Mouse (Mus musculus) forebrain, embryonic 12.5 days (tissue): ENCODE results near the gene Pnliprp1. TPM values are rescaled to one million over a fixed set of nuclear protein-coding genes. Genes with fewer than 3 reads are reported as not detected.
A peak's percentile ranks its signal among the peaks of the same experiment; 100 is the strongest.

Source experiments
- ATAC-seq: fragments of 200-750 bp; cut with Nextera tagmentation; 2 replicates; pipeline ENCODE4 v1.8.0; 2017; ENCODE audit warnings: moderate TSS enrichment; ENCODE audit not compliant: low FRiP score
- H3K27ac ChIP-seq: fragments of 300-500 bp; sonication (generic); 2 replicates; pipeline ENCODE4 v1.5.1; 2016; ENCODE audit warnings: mild to moderate bottlenecking
- H3K27me3 ChIP-seq: fragments of 300-500 bp; sonication (generic); 2 replicates; pipeline ENCODE4 v1.6.1; 2016; ENCODE audit warnings: mild to moderate bottlenecking
- H3K36me3 ChIP-seq: fragments of 300-500 bp; sonication (generic); replicated peaks from 2 replicates; pipeline ENCODE4 v1.6.1; 2016; ENCODE audit warnings: mild to moderate bottlenecking
- H3K4me1 ChIP-seq: fragments of 300-500 bp; sonication (generic); 2 replicates; pipeline ENCODE4 v1.6.1; 2016
- H3K4me2 ChIP-seq: fragments of 300-500 bp; sonication (generic); 2 replicates; pipeline ENCODE4 v1.6.1; 2016; ENCODE audit warnings: mild to moderate bottlenecking, moderate library complexity
- H3K4me3 ChIP-seq: fragments of 300-500 bp; sonication (generic); replicated peaks from 2 replicates; pipeline ENCODE4 v1.5.1; 2016; ENCODE audit warnings: mild to moderate bottlenecking
- H3K9ac ChIP-seq: fragments of 300-500 bp; sonication (generic); 2 replicates; pipeline ENCODE4 v1.6.1; 2016; ENCODE audit warnings: mild to moderate bottlenecking
- H3K9me3 ChIP-seq: fragments of 300-500 bp; sonication (generic); 2 replicates; pipeline ENCODE4 v1.6.1; 2016
- WGBS: fragments of 180-500 bp; shearing (Covaris S2); methylation state at CpG from one replicate; pipeline ENCODE4 v1.1.7; 2016; 5-methylcytosine and 5-hydroxymethylcytosine counted together
- polyA plus RNA-seq: library from polyadenylated mRNA; unstranded; fragments of >200 nt; fragmentation: Nextera tagmentation; extraction: Ambion mirVana; gene quantifications from 2 replicates; pipeline ENCODE4 v1.2.1, GENCODE M21; 2016

Pnliprp1 gene
- polyA plus RNA-seq, 1 experiment from 2014 or later = not detected

GRCm38 (mm10) chr19:58742711-58743110, 14.0 kb downstream of the Pnliprp1 start:
- H3K9ac ChIP-seq = no peak overlapping the region
- no peak for ATAC-seq
- 89% methylated on average over 4 of the region's 4 CpGs for WGBS

GRCm38 (mm10) chr19:58743736-58744135, 15.0 kb downstream of the Pnliprp1 start:
- H3K4me2 ChIP-seq = no peak overlapping the region
- WGBS = 85% methylated on average over 4 of the region's 4 CpGs
- H3K36me3 ChIP-seq = no peaks in the 10 kb centered on the region
- no peak overlapping the region for H3K9ac ChIP-seq
- ATAC-seq = no peak
- H3K27me3 ChIP-seq = no peaks in the 10 kb centered on the region
- H3K4me1 ChIP-seq = peaks cover 5% of the 10 kb centered on the region; the same call in 1 of the 2 replicates
- no peaks in the 10 kb centered on the region for H3K9me3 ChIP-seq
- no peak overlapping the region for H3K27ac ChIP-seq
- no peak overlapping the region for H3K4me3 ChIP-seq

More at GRCm38 (mm10) chr19:58742711-58743110, 14.0 kb downstream of the Pnliprp1 start:
- no peaks in the 10 kb centered on the region for H3K27me3 ChIP-seq
- H3K36me3 ChIP-seq = no peaks in the 10 kb centered on the region
- H3K9me3 ChIP-seq = no peaks in the 10 kb centered on the region
- no peak overlapping the region for H3K27ac ChIP-seq
- H3K4me3 ChIP-seq = no peak overlapping the region
- no peak overlapping the region for H3K4me2 ChIP-seq
- H3K4me1 ChIP-seq = peaks cover 5% of the 10 kb centered on the region; the same call in 1 of the 2 replicates

DNA sequence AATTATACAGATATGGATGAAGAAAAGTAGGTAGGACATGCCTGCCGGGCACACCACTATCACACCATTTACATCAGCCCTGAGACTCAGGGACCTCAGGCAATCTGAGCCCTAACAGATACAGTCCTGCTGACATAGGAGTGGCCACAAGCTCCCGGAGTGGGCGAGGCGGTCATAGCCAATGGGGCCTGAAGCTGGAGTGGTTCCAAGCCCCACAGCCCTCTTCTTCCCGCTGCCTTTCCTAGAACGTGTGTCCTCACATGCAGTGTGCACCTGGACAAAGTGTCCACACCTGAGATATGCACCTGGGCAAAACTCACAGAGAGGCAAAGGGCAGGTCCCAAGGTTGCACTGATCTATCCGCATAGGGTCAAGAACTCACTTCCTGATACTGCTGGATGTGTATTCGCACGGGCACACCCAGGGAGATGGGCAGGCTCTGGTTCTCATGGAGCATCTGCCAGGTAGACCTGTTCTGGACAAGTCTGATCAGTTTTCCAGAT, 18.9 kb downstream of the Pnliprp1 start:
- H3K4me2 ChIP-seq = no peak overlapping the region
- H3K4me1 ChIP-seq = no peaks in the 10 kb centered on the region
- H3K27me3 ChIP-seq = no peaks in the 10 kb centered on the region
- no peak overlapping the region for H3K27ac ChIP-seq
- no peaks in the 10 kb centered on the region for H3K9me3 ChIP-seq
- H3K4me3 ChIP-seq = no peak overlapping the region
- no peak overlapping the region for H3K9ac ChIP-seq
- no peak for ATAC-seq
- 90% methylated on average over 9 of the region's 9 CpGs for WGBS
- no peaks in the 10 kb centered on the region for H3K36me3 ChIP-seq

DNA sequence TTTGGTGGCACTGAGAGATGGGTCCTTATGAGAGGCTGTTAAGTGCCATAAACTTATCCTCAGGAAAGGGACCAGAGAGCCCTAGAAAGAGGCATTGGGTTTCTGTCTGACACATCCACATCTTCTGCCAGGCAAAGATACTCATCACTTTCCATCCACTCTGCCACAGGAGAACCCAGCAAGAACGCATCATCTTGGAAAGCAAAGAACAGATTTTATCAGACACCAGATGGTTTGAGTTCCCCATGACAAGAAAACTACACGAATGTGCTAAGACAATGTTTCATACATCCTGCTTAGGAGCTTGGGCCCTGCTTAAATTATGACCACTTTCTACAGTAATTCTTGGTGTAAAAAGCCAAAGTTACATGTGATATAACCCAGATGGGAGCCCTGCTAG, 22.1 kb downstream of the Pnliprp1 start:
- H3K9ac ChIP-seq = no peak overlapping the region
- no peak overlapping the region for H3K4me3 ChIP-seq
- no peaks in the 10 kb centered on the region for H3K36me3 ChIP-seq
- no peaks in the 10 kb centered on the region for H3K9me3 ChIP-seq
- H3K4me2 ChIP-seq = no peak overlapping the region
- no peak overlapping the region for H3K27ac ChIP-seq
- WGBS = 84% methylated on average over 2 of the region's 2 CpGs
- H3K4me1 ChIP-seq = no peaks in the 10 kb centered on the region
- ATAC-seq = no peak
- no peaks in the 10 kb centered on the region for H3K27me3 ChIP-seq

GRCm38 (mm10) chr19:58751504-58751903, 22.8 kb downstream of the Pnliprp1 start:
- no peak for ATAC-seq
- Histone ChIP-seq H3K27me3 (no peaks in the 10 kb centered on the region), H3K4me1 (no peaks in the 10 kb centered on the region), H3K27ac (no peak overlapping the region), H3K9ac (no peak overlapping the region), H3K36me3 (no peaks in the 10 kb centered on the region), H3K9me3 (0 out of 2 replicates have a peak, but pooled peaks cover 3% of the 10 kb centered on the region), H3K4me3 (no peak overlapping the region), H3K4me2 (no peak overlapping the region)
- 80% methylated on average over 2 of the region's 2 CpGs for WGBS

DNA sequence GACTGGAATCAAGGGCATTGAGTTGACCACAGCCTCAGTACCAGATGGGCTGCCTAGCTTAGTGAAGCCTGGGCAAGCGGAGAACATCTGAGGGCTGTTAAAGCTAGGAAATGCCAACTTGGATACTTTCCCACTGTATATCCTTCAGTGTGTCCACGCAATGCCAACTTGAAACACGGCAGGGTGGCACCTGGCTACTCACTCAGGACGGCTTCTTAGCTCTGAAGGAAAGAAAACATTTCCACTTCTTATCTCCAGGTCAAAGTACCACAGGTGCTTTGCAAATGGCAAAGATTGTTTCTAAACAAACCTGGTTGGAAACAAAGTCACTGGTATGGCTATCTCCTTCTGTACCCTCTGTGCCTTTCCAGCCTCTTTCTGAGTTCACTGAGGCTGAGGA, 30.2 kb downstream of the Pnliprp1 start:
- WGBS = 92% methylated on average over 4 of the region's 4 CpGs
- Histone ChIP-seq H3K27me3 (0 out of 2 replicates have a peak, but pooled peaks cover 3% of the 10 kb centered on the region), H3K9ac (no peak overlapping the region), H3K4me3 (no peak overlapping the region), H3K27ac (no peak overlapping the region), H3K9me3 (0 out of 2 replicates have a peak, but pooled peaks cover 3% of the 10 kb centered on the region), H3K36me3 (no peaks in the 10 kb centered on the region), H3K4me1 (0 out of 2 replicates have a peak, but pooled peaks cover 5% of the 10 kb centered on the region), H3K4me2 (no peak overlapping the region)
- no peak for ATAC-seq

DNA sequence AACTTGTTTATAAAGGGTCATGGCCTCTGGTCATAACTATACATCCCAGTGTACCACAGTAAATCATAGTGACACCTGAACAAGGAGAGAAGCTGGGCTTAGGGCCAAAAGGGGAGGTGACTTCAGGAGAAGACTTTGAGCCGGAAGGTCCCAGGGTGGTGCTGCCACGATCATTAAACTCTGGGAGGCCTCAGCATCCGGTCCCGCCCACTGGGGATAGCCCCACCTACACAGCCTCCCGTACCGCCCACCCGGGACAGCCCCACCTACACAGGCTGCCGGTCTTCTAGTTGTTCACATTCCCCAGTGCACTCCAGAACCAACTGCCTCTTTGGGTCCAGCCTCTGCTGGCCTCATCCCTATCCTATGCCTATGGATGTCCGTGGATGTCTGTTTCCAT, 30.7 kb downstream of the Pnliprp1 start, which contains the start of gene Pnliprp2:
Gene Pnliprp2, plus strand, starts transcription at position 297 of the 400 bp plus-strand sequence.
- H3K4me3 ChIP-seq = no peak within 1 kb of the TSS
- no peaks in the 10 kb centered on the region for H3K36me3 ChIP-seq
- 69% methylated on average over 9 of the region's 9 CpGs for WGBS
- ATAC-seq = no peak
- no peak within 1 kb of the TSS for H3K4me2 ChIP-seq
- H3K27me3 ChIP-seq = peaks cover 7% of the 10 kb centered on the region; the same call in 1 of the 2 replicates
- H3K4me1 ChIP-seq = 0 out of 2 replicates have a peak, but pooled peaks cover 5% of the 10 kb centered on the region
- no peak within 1 kb of the TSS for H3K9ac ChIP-seq
- no peak within 1 kb of the TSS for H3K27ac ChIP-seq
- H3K9me3 ChIP-seq = 0 out of 2 replicates have a peak, but pooled peaks cover 3% of the 10 kb centered on the region

GRCm38 (mm10) chr19:58762316-58762715, 33.6 kb downstream of the Pnliprp1 start:
- H3K27ac ChIP-seq = no peak overlapping the region
- no peak for ATAC-seq
- peaks cover 26% of the 10 kb centered on the region for H3K27me3 ChIP-seq
- no peak overlapping the region for H3K4me2 ChIP-seq
- H3K9ac ChIP-seq = no peak overlapping the region
- peaks cover 7% of the 10 kb centered on the region; the same call in 1 of the 2 replicates for H3K4me1 ChIP-seq
- 25% methylated on average over 6 of the region's 6 CpGs for WGBS
- no peak overlapping the region for H3K4me3 ChIP-seq
- H3K36me3 ChIP-seq = no peaks in the 10 kb centered on the region
- H3K9me3 ChIP-seq = no peaks in the 10 kb centered on the region

DNA sequence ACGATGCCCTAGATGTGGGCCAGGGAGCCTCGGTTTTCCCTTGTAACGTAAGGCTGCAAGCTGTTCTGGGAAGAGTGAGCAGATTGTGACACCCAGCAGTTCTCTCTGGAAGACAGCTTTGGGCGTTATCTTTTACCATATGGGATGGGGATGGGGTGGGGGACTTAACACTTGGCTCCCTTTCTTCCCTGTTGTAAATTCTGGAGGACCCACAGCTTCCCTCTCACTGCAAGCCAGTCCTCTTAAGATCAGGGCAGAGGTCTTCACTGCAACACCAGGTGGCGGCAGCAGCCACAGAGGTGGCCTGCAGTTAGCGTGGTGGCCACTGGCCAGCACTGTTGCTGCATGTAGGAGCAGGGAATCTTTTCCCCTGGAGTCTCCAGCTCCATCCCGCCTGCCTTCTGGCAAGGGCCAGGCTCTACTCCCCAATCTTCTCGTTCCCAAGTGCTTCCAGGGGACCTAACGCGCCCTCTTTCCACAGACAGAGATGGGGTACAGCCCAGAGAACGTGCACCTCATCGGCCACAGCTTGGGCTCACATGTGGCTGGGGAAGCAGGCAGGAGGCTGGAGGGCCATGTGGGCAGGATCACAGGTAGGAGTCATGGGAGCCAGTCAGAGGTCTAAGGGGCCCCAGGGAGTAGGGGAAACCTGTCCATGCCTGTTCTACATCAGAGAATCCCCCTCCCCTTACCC, 34.3 kb downstream of the Pnliprp1 start:
- ATAC-seq = peak; percentile 55; the same call in 1 of the 2 replicates
- Histone ChIP-seq H3K9me3 (no peaks in the 10 kb centered on the region), H3K36me3 (no peaks in the 10 kb centered on the region), H3K27ac (no peak overlapping the region), H3K27me3 (peaks cover 31% of the 10 kb centered on the region), H3K4me2 (no peak overlapping the region), H3K4me1 (peaks cover 13% of the 10 kb centered on the region; the same call in 1 of the 2 replicates), H3K9ac (no peak overlapping the region), H3K4me3 (no peak overlapping the region)
- WGBS = 11% methylated on average over 12 of the region's 12 CpGs

DNA sequence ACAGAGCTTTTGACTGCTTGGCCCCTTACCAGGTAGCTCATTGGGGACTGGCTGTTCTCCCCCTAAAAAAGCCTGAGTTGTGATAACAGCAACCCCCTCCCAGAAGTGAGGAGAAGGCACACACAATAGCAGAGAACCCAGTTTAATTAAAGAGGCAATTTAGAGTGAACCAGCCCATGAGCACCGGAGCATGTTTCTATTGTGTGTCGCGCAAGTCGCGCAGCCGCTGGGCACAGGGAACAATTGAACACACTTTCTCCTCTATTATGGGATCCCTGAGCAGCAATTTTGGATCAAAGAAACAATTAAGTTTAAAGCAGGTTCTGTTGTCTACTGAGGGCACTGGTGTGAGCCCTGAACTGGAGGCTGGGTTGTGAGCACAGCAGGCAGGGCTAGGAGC, 38.6 kb downstream of the Pnliprp1 start:
- Histone ChIP-seq H3K4me2 (no peak overlapping the region), H3K27me3 (peaks cover 41% of the 10 kb centered on the region), H3K27ac (no peak overlapping the region), H3K4me3 (no peak overlapping the region), H3K36me3 (no peaks in the 10 kb centered on the region), H3K4me1 (peaks cover 13% of the 10 kb centered on the region; the same call in 1 of the 2 replicates), H3K9me3 (no peaks in the 10 kb centered on the region), H3K9ac (no peak overlapping the region)
- 13% methylated on average over 6 of the region's 6 CpGs for WGBS
- no peak for ATAC-seq

- Histone ChIP-seq H3K4me1 (0 out of 2 replicates have a peak, but pooled peaks cover 2% of the 10 kb centered on the region), H3K36me3 (no peaks in the 10 kb centered on the region), H3K9me3 (no peaks in the 10 kb centered on the region), H3K9ac (no peak overlapping the region), H3K27ac (no peak overlapping the region), H3K4me3 (no peak overlapping the region), H3K27me3 (no peaks in the 10 kb centered on the region), H3K4me2 (no peak overlapping the region)
- WGBS = 81% methylated on average over 5 of the region's 5 CpGs
- ATAC-seq = no peak
Measured at GRCm38 (mm10) chr19:58776461-58776860, 47.8 kb downstream of the Pnliprp1 start.

- Histone ChIP-seq H3K9me3 (no peaks in the 10 kb centered on the region), H3K27ac (no peak overlapping the region), H3K4me2 (no peak overlapping the region), H3K4me3 (no peak overlapping the region), H3K4me1 (peaks cover 10% of the 10 kb centered on the region; the same call in 1 of the 2 replicates), H3K36me3 (no peaks in the 10 kb centered on the region), H3K9ac (no peak overlapping the region), H3K27me3 (no peaks in the 10 kb centered on the region)
- WGBS = 21% methylated on average over 4 of the region's 4 CpGs
- ATAC-seq = no peak
Measured at GRCm38 (mm10) chr19:58781566-58781965, 52.9 kb downstream of the Pnliprp1 start.
